Mouse (Mus musculus) T-helper 17 cell (primary cell): ENCODE results near the gene Igf1r.

ENCODE experiments used
- in situ Hi-C, 2 experiments: fragments of 300-600 bp; cut with MboI, MseI; formaldehyde crosslinking; loops; 1 replicate in 1 of 2; 2 replicates in 1 of 2; pipeline ENCODE4 v1.15.1; 2025; ENCODE audit warnings: high pct_unique_total_duplicates in 2 of 2

Gene Igf1r

GRCm38 (mm10) chr7:68213842-68214241, 261.2 kb downstream of the Igf1r start:
- in situ Hi-C loops = no loop called here

- in situ Hi-C loops = no loop called here
Measured at GRCm38 (mm10) chr7:68215522-68216070, 263.0 kb downstream of the Igf1r start.

GRCm38 (mm10) chr7:68218879-68219278, 266.3 kb downstream of the Igf1r start:
- in situ Hi-C loops = no loop called here

GRCm38 (mm10) chr7:68221677-68222230, 269.1 kb downstream of the Igf1r start:
- in situ Hi-C loops = no loop called here

GRCm38 (mm10) chr7:68223356-68223808, 270.8 kb downstream of the Igf1r start:
- in situ Hi-C loops = no loop called here

GRCm38 (mm10) chr7:68224006-68224405, 271.4 kb downstream of the Igf1r start:
- in situ Hi-C loops = no loop called here

- in situ Hi-C loops = no loop called here
Measured at GRCm38 (mm10) chr7:68225427-68226054, 272.9 kb downstream of the Igf1r start.

GRCm38 (mm10) chr7:68227021-68227420, 274.4 kb downstream of the Igf1r start:
- in situ Hi-C loops = no loop called here

- in situ Hi-C loops = no loop called here
Measured at GRCm38 (mm10) chr7:68227621-68228020, 275.0 kb downstream of the Igf1r start.

- in situ Hi-C loops = no loop called here
Measured at GRCm38 (mm10) chr7:68228491-68228890, 275.9 kb downstream of the Igf1r start.

- in situ Hi-C loops = no loop called here
Measured at GRCm38 (mm10) chr7:68230831-68231230, 278.2 kb downstream of the Igf1r start.

GRCm38 (mm10) chr7:68232521-68232920, 279.9 kb downstream of the Igf1r start:
- in situ Hi-C loops = no loop called here

- in situ Hi-C loops = no loop called here
Measured at GRCm38 (mm10) chr7:68233619-68234223, 281.1 kb downstream of the Igf1r start.

GRCm38 (mm10) chr7:68236817-68237216, 284.2 kb downstream of the Igf1r start:
- in situ Hi-C loops = no loop called here

GRCm38 (mm10) chr7:68239220-68239827, 286.7 kb downstream of the Igf1r start:
- in situ Hi-C loops = no loop called here

GRCm38 (mm10) chr7:68241205-68241604, 288.6 kb downstream of the Igf1r start:
- in situ Hi-C loops = no loop called here

- in situ Hi-C loops = no loop called here
Measured at GRCm38 (mm10) chr7:68245681-68246080, 293.1 kb downstream of the Igf1r start.

- in situ Hi-C loops = no loop called here
Measured at GRCm38 (mm10) chr7:68246249-68246648, 293.6 kb downstream of the Igf1r start.

- in situ Hi-C loops = no loop called here
Measured at GRCm38 (mm10) chr7:68250411-68250810, 297.8 kb downstream of the Igf1r start.

- in situ Hi-C loops = no loop called here
Measured at GRCm38 (mm10) chr7:68250902-68251301, 298.3 kb downstream of the Igf1r start.

- in situ Hi-C loops = no loop called here
Measured at GRCm38 (mm10) chr7:68257767-68258166, 305.1 kb downstream of the Igf1r start.
